Mouse (Mus musculus) embryonic fibroblast, embryonic 13.5 days (primary cell): ENCODE data around the gene Atg4c. TPM values are rescaled to one million over a fixed set of nuclear protein-coding genes. Genes with fewer than 3 reads are reported as not detected.

Experiments used
- H3K27ac ChIP-seq: 2 replicates; pipeline ENCODE4 v1.5.1; 2012; ENCODE audit warnings: low read length, control low read depth, inconsistent platforms; ENCODE audit not compliant: insufficient read depth
- H3K4me1 ChIP-seq: 2 replicates; pipeline ENCODE4 v1.6.1; 2011; ENCODE audit warnings: low read length; ENCODE audit not compliant: control insufficient read depth, insufficient read depth
- H3K4me3 ChIP-seq: 2 replicates; pipeline ENCODE4 v1.5.1; 2011; ENCODE audit warnings: mild to moderate bottlenecking, control low read depth, low read length; ENCODE audit not compliant: insufficient read depth
- CTCF ChIP-seq: IDR thresholded peaks from 2 replicates; pipeline ENCODE4 v1.5.1; 2011; ENCODE audit warnings: mild to moderate bottlenecking, control low read depth, low read length, moderate library complexity, borderline replicate concordance; ENCODE audit not compliant: insufficient read depth
- POLR2A ChIP-seq: IDR thresholded peaks from 2 replicates; pipeline ENCODE4 v1.6.1; 2011; ENCODE audit warnings: low read depth, mild to moderate bottlenecking, control low read depth, low read length, moderate library complexity
- polyA plus RNA-seq: library from polyadenylated mRNA; stranded (reverse); fragments of >200 nt; gene quantifications from 2 replicates; pipeline ENCODE4 v1.2.4, GENCODE M21; 2011; ENCODE audit warnings: low read depth; ENCODE audit not compliant: missing spikeins, insufficient read length

Gene Atg4c
- polyA plus RNA-seq, 1 experiment: 11.4 TPM

- no peak overlapping the region for H3K4me3 ChIP-seq
- no peaks in the 10 kb centered on the region for H3K4me1 ChIP-seq
- no peak for TF ChIP-seq POLR2A
- TF ChIP-seq CTCF: no peak
- H3K27ac ChIP-seq: no peak overlapping the region
These were observed 56.1 kb downstream of the Atg4c start for GRCm38 (mm10) chr4:99249826-99250225.

DNA sequence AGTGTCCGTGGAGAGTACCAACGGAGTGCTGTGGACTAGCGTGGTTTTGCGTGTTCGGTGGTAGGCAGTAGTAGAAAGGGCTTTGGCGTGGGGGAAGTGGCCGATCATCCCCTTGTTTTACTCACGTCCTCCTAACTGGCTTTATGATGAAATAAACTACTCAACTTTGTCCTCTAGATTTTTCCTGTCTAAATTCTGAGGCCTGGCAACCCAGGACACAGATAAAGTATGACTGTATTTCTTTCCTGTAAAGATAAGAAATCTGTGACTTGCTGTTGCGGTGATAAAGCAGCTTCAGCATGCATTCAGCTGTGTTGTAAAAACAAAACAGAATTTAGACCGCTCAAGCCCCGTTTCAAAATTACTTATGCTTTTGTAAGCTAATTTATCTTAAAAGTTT, 59.2 kb downstream of the Atg4c start:
- H3K4me3 ChIP-seq: no peak overlapping the region
- TF ChIP-seq POLR2A (no peak), CTCF (no peak)
- H3K27ac ChIP-seq: no peak overlapping the region
- no peaks in the 10 kb centered on the region for H3K4me1 ChIP-seq

- no peak for TF ChIP-seq POLR2A
- TF ChIP-seq CTCF: no peak
These were observed 69.5 kb downstream of the Atg4c start for GRCm38 (mm10) chr4:99263191-99263590.

DNA sequence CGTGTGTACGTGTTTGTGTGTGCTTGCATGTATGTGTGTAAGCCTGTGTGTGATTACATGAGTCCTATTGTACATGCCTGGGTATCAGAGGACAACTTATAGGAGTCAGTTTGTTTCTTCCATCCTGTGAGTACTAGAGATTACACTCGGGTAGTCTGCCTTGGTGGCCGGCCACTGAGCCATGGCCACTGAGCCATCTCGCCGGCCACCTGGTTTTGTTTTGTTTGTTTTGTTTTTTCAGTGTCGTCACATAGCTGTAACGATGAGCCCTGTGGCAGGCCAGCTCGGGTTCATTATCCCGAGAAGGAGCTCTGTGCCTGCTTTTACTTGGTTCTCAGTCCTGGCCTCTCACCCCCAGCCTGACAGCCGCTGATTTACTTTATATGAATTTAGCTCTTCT, 69.9 kb downstream of the Atg4c start:
- no peak overlapping the region for H3K4me3 ChIP-seq
- TF ChIP-seq CTCF: no peak
- no peak for TF ChIP-seq POLR2A
- no peaks in the 10 kb centered on the region for H3K4me1 ChIP-seq
- no peak overlapping the region for H3K27ac ChIP-seq

More at GRCm38 (mm10) chr4:99263191-99263590, 69.5 kb downstream of the Atg4c start:
- no peaks in the 10 kb centered on the region for H3K4me1 ChIP-seq
- H3K27ac ChIP-seq: no peak overlapping the region
- H3K4me3 ChIP-seq: no peak overlapping the region

DNA sequence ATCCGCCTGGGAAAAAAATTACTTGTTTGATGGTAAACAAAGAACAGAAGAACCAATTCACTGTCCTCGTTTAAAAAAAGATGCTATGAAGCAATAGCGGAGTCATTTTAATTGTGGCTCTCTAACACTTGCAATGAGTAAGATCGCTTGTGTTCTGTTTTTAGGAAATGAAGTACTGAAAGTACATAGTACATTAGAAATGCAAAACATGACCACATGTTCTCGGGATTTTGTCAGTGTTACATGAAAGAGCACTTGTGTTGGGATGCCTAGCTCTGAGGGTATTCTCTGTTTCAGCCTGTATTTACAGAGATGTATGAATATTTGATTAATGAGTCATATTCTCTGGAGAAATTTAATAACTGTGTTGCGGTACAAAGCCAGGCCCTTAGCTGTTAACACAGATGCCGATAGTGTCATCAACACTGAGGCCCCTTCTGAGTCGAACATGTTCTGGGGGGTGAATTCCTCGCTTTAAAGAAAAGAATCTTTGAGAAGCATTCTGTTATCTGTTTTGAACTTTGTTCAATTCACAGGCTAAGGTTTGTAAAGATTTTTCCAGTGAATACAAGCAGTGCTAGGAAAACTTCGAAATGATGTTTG, 73.2 kb downstream of the Atg4c start:
- TF ChIP-seq POLR2A: no peak
- no peak for TF ChIP-seq CTCF
- Histone ChIP-seq H3K4me1 (no peaks in the 10 kb centered on the region), H3K27ac (no peak overlapping the region), H3K4me3 (no peak overlapping the region)

GRCm38 (mm10) chr4:99272860-99273259, 79.1 kb downstream of the Atg4c start:
- no peak overlapping the region for H3K4me3 ChIP-seq
- H3K4me1 ChIP-seq: no peaks in the 10 kb centered on the region
- no peak overlapping the region for H3K27ac ChIP-seq
- TF ChIP-seq CTCF (no peak), POLR2A (no peak)

DNA sequence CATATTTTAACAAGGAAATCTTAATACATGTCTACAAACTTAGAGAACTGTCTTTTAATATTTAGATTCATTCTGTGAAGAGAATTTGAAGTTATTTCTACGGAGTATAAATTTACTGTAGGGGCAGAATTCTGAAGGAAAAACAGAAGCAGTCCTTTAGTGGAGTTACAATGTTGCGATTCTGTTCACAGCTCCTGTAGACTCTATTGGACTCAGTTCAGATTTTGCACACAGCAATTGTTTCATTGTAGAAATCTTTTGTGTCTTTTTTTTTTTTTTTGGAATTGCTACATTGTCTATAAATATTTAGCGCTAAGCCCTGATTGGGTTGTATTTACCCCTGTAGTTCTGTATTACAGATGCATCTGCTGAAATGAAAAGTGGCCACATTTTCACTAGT, 79.7 kb downstream of the Atg4c start:
- TF ChIP-seq CTCF (no peak), POLR2A (no peak)
- H3K4me1 ChIP-seq: no peaks in the 10 kb centered on the region
- no peak overlapping the region for H3K4me3 ChIP-seq
- H3K27ac ChIP-seq: no peak overlapping the region

DNA sequence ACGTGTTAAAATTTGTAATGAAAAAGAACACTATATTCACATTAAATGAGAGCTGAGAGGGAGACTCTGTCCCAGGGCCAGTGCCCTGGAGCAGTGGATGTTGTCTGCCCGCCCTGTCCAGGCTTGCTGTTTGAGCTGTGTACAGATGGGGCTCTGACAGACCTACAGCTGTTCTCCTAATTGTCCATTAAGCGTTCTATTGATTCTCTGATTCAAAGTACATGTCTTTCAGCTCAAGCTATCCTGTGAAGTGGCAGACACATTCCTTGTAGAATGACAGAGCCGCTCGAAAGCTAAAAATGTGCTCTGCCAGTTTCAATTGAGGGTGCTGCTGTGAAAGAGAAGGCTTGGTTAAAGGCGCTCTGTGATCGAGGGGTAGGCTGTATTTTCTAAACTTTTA, 80.2 kb downstream of the Atg4c start:
- Histone ChIP-seq H3K4me3 (no peak overlapping the region), H3K4me1 (no peaks in the 10 kb centered on the region), H3K27ac (no peak overlapping the region)
- TF ChIP-seq CTCF: no peak
- no peak for TF ChIP-seq POLR2A

DNA sequence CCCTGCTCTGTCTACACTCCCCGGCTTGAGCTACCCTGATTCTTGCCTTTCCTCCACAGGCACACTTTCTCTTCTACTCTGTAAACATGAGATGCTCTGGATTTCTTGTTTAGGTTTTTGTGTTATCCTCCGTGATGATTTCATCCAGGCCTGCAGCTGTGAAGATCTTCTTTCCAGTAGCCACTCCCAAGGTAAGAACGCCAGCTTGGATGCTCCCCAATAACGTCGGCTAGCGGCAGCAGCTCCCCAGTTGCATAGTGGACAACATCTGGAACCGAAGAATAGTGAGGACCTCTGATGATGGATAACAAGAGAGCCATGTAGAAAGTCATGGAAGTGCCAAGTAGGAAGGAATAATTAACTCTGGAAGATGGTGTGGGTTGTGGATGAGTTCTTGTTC, 85.1 kb downstream of the Atg4c start:
- Histone ChIP-seq H3K27ac (no peak overlapping the region), H3K4me1 (no peaks in the 10 kb centered on the region), H3K4me3 (no peak overlapping the region)
- TF ChIP-seq POLR2A: no peak
- no peak for TF ChIP-seq CTCF

DNA sequence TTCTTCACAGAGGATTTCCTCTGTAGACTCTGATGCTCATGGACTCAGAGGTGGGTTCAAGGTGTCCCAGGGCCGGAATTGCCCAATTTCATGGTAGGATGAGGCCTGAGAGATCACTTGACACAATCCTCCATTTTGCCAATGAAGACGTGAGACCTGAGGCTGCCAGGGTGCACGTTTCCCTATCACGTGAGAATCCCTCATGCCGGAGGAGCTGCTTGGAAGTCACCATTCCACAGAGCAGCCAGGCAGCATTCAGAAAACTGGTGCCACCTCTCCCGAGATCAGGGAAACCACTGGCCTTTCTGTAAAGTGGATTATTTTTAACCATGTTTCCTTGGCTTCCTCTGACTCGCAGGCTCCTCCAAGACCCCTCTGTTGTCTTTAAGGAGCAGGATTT, 88.0 kb downstream of the Atg4c start:
- Histone ChIP-seq H3K27ac (no peak overlapping the region), H3K4me3 (no peak overlapping the region), H3K4me1 (no peaks in the 10 kb centered on the region)
- TF ChIP-seq CTCF (no peak), POLR2A (no peak)
